Mouse (Mus musculus) megakaryocyte, embryonic 14.5 days (primary cell): ENCODE results near the gene Ern1.

Experiments
- FLI1 ChIP-seq: IDR thresholded peaks from 2 replicates; pipeline ENCODE4 v1.6.1; 2012; ENCODE audit warnings: low read length, inconsistent platforms, mixed read lengths
- GATA1 ChIP-seq: IDR thresholded peaks from 3 replicates; pipeline ENCODE4 v1.6.1; 2012; ENCODE audit warnings: mixed read lengths, low read length, inconsistent platforms, borderline replicate concordance

DNA sequence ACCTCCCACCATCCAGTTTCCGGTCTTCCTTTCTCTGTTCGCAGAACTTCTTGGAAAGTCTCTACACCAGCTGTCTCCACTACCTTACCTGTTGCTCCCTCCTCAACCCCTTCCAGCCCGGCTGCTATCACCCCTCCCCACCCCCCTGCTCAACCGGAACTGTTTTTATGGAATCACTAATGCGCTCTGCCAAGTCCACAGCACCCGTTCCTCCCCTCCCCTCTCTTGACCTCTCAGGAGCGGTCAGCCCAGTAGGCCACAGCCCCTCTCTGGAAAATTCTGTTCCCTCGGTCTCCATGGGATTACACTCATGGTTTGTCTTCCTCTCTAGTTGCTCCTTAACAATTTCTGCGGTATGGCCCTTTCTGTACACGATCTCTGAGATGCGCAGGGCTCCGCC lies 134.5 kb downstream of the Ern1 start, which contains the start of gene Scn4a:
- TF ChIP-seq FLI1 = no peak
- no peak for TF ChIP-seq GATA1
